Mouse (Mus musculus) midbrain, embryonic 16.5 days (tissue): ENCODE results near the gene Aadat. TPM values are rescaled to one million over a fixed set of nuclear protein-coding genes. Genes with fewer than 3 reads are reported as not detected.
"Not testable (repeated sequence)": the region's sequence is repeated elsewhere in the genome, so short reads cannot be mapped to it uniquely, and the experiment has no call there.

Source experiments
- ATAC-seq: fragments of 200-750 bp; cut with Nextera tagmentation; 2 replicates; pipeline ENCODE4 v1.8.0; 2017; ENCODE audit warnings: moderate TSS enrichment
- H3K27ac ChIP-seq: fragments of 300-500 bp; sonication (generic); 2 replicates; pipeline ENCODE4 v1.5.1; 2014; ENCODE audit warnings: mild to moderate bottlenecking, low read length, mixed read lengths
- H3K27me3 ChIP-seq: fragments of 300-500 bp; sonication (generic); 2 replicates; pipeline ENCODE4 v1.6.1; 2014; ENCODE audit warnings: low read depth, low read length, mixed read lengths; ENCODE audit not compliant: control insufficient read depth, insufficient read depth
- H3K36me3 ChIP-seq: fragments of 300-500 bp; sonication (generic); 2 replicates; pipeline ENCODE4 v1.6.1; 2014; ENCODE audit warnings: mild to moderate bottlenecking, low read length, moderate library complexity, mixed read lengths; ENCODE audit not compliant: control insufficient read depth, insufficient read depth
- H3K4me1 ChIP-seq: fragments of 300-500 bp; sonication (generic); 2 replicates; pipeline ENCODE4 v1.6.1; 2014; ENCODE audit warnings: mild to moderate bottlenecking, low read length, mixed read lengths; ENCODE audit not compliant: control insufficient read depth, insufficient read depth
- H3K4me2 ChIP-seq: fragments of 300-500 bp; sonication (generic); 2 replicates; pipeline ENCODE4 v1.6.1; 2014; ENCODE audit warnings: mild to moderate bottlenecking, low read length, mixed read lengths
- H3K4me3 ChIP-seq: fragments of 300-500 bp; sonication (generic); 2 replicates; pipeline ENCODE4 v1.5.1; 2014; ENCODE audit warnings: low read depth, mild to moderate bottlenecking, low read length, moderate library complexity, mixed read lengths
- H3K9ac ChIP-seq: fragments of 300-500 bp; sonication (generic); 2 replicates; pipeline ENCODE4 v1.6.1; 2014; ENCODE audit warnings: low read depth, low read length, mixed read lengths
- H3K9me3 ChIP-seq: fragments of 300-500 bp; sonication (generic); replicated peaks from 2 replicates; pipeline ENCODE4 v1.6.1; 2014; ENCODE audit warnings: mild to moderate bottlenecking, low read length, mixed read lengths; ENCODE audit not compliant: control insufficient read depth, poor library complexity, severe bottlenecking
- WGBS: fragments of 180-500 bp; shearing (Covaris S2); extraction: QIAGEN DNeasy Blood & Tissue Kit; methylation state at CpG from one replicate; pipeline ENCODE4 v1.1.7; 2014; 5-methylcytosine and 5-hydroxymethylcytosine counted together
- polyA plus RNA-seq: library from polyadenylated mRNA; unstranded; fragments of >200 nt; fragmentation: Nextera tagmentation; extraction: Ambion mirVana; gene quantifications from 2 replicates; pipeline ENCODE4 v1.2.1, GENCODE M21; 2015

The Aadat gene
- polyA plus RNA-seq, 1 experiment from 2014 or later: 1.8 TPM

GRCm38 (mm10) chr8:60534945-60535344 lies 29.2 kb downstream of the Aadat start:
- Histone ChIP-seq H3K4me2 (no peak overlapping the region), H3K36me3 (no peaks in the 10 kb centered on the region), H3K27me3 (no peaks in the 10 kb centered on the region), H3K9ac (no peak overlapping the region), H3K9me3 (no peaks in the 10 kb centered on the region), H3K27ac (no peak overlapping the region), H3K4me3 (no peak overlapping the region), H3K4me1 (no peaks in the 10 kb centered on the region)
- no peak for ATAC-seq
- WGBS: 36% methylated on average over 2 of the region's 2 CpGs

- no peak overlapping the region for H3K27ac ChIP-seq
- H3K27me3 ChIP-seq: no peaks in the 10 kb centered on the region
- no peaks in the 10 kb centered on the region for H3K36me3 ChIP-seq
- no peaks in the 10 kb centered on the region for H3K9me3 ChIP-seq
- WGBS: 62% methylated on average over 3 of the region's 3 CpGs
- H3K4me1 ChIP-seq: no peaks in the 10 kb centered on the region
- no peak overlapping the region for H3K4me3 ChIP-seq
- no peak overlapping the region for H3K9ac ChIP-seq
- ATAC-seq: no peak
- no peak overlapping the region for H3K4me2 ChIP-seq
Measured at GRCm38 (mm10) chr8:60566783-60567182, 61.1 kb downstream of the Aadat start.

GRCm38 (mm10) chr8:60577231-60577630 lies 71.5 kb downstream of the Aadat start:
- no peaks in the 10 kb centered on the region for H3K4me1 ChIP-seq
- no peaks in the 10 kb centered on the region for H3K36me3 ChIP-seq
- no peak overlapping the region for H3K27ac ChIP-seq
- H3K9me3 ChIP-seq: no peaks in the 10 kb centered on the region
- WGBS: 67% methylated on average over 1 of the region's 1 CpGs
- no peak overlapping the region for H3K4me3 ChIP-seq
- no peak overlapping the region for H3K4me2 ChIP-seq
- no peak overlapping the region for H3K9ac ChIP-seq
- no peak for ATAC-seq
- no peaks in the 10 kb centered on the region for H3K27me3 ChIP-seq

- WGBS: 85% methylated on average over 2 of the region's 2 CpGs
Measured at GRCm38 (mm10) chr8:60583369-60583768, 77.6 kb downstream of the Aadat start.

GRCm38 (mm10) chr8:60591352-60592105 lies 85.8 kb downstream of the Aadat start:
- WGBS: 88% methylated on average over 29 of the region's 29 CpGs
- not testable (repeated sequence) for H3K27me3 ChIP-seq

More at GRCm38 (mm10) chr8:60583369-60583768, 77.6 kb downstream of the Aadat start:
- Histone ChIP-seq H3K9ac (no peak overlapping the region), H3K4me2 (no peak overlapping the region), H3K36me3 (no peaks in the 10 kb centered on the region), H3K27me3 (no peaks in the 10 kb centered on the region), H3K9me3 (no peaks in the 10 kb centered on the region), H3K4me1 (no peaks in the 10 kb centered on the region), H3K4me3 (no peak overlapping the region), H3K27ac (no peak overlapping the region)
- no peak for ATAC-seq

GRCm38 (mm10) chr8:60594761-60595160 lies 89.0 kb downstream of the Aadat start:
- no peak overlapping the region for H3K4me2 ChIP-seq
- no peaks in the 10 kb centered on the region for H3K9me3 ChIP-seq
- H3K4me1 ChIP-seq: no peaks in the 10 kb centered on the region
- no peak overlapping the region for H3K9ac ChIP-seq
- no peak for ATAC-seq
- no peak overlapping the region for H3K27ac ChIP-seq
- H3K36me3 ChIP-seq: no peaks in the 10 kb centered on the region
- no peak overlapping the region for H3K4me3 ChIP-seq
- H3K27me3 ChIP-seq: no peaks in the 10 kb centered on the region
- WGBS: 62% methylated on average over 3 of the region's 3 CpGs

More at GRCm38 (mm10) chr8:60591352-60592105, 85.8 kb downstream of the Aadat start:
- H3K36me3 ChIP-seq, H3K4me3 ChIP-seq, ATAC-seq, H3K9ac ChIP-seq, H3K4me1 ChIP-seq, H3K4me2 ChIP-seq, H3K9me3 ChIP-seq, H3K27ac ChIP-seq: not testable (repeated sequence)

Other genes with a start within 250 kb of the Aadat start
- gene Gm10283, start 2.7 kb upstream of the Aadat start, polyA plus RNA-seq: not detected in 2 replicates
- 2.6 and 2.7 TPM in 2 replicates for gene Mfap3l, start 126.9 kb downstream of the Aadat start, polyA plus RNA-seq